8 mouse cellular contexts compared by ENCODE assay signal in genomic region chr7:117380036-117380417, GRCm38 (mm10). TPM values are rescaled to one million over a fixed set of nuclear protein-coding genes. Genes with fewer than 3 reads are reported as not detected.
DNase-seq lines count a peak whose midpoint lies in the region; ATAC-seq and TF ChIP-seq lines count a peak whose summit lies in the region.

No protein-coding gene starts in this region.

- no peak for ATAC-seq in hindbrain, postnatal 0 days
- ATAC-seq in neural tube, embryonic 15.5 days (ENCODE audit: low FRiP score), result no peak

- H3K4me2 ChIP-seq in hindbrain, postnatal 0 days (ENCODE audit: low read depth, low read length), result peak overlapping the region; percentile 83
- H3K4me2 ChIP-seq in neural tube, embryonic 15.5 days, result peak overlapping the region; percentile 86

- 0 out of 2 replicates have a peak overlapping the region, but pooled peaks have one; percentile 29 for H3K27ac ChIP-seq in spleen, adult 2 months (ENCODE audit: insufficient read depth, low read length)
- H3K27ac ChIP-seq in forebrain, embryonic 10.5 days, result peak overlapping the region; percentile 95
- no peak overlapping the region for H3K27ac ChIP-seq in hindbrain, postnatal 0 days
- no peak overlapping the region for H3K27ac ChIP-seq in neural tube, embryonic 15.5 days (replicated peaks)

- DNase-seq in spleen, adult 2 months (ENCODE audit: low read depth in 1 of 2, low spot score in 2 of 2), result no peak
- DNase-seq in spleen, postnatal 4 days (ENCODE audit: low spot score in 2 of 2), result no peak
- peak; percentile 18 for DNase-seq in forebrain, embryonic 10.5 days (ENCODE audit: extremely low spot score, low spot score)
- DNase-seq in hindbrain, postnatal 0 days (ENCODE audit: low spot score), result no peak
- DNase-seq in cerebellum, adult 11 months, result no peak
- DNase-seq in cerebellum, postnatal 14 days, result no peak
- no peak for DNase-seq in yolk sac, embryonic 10.5 days (ENCODE audit: low spot score)

- no peaks in the 10 kb centered on the region for H3K36me3 ChIP-seq in spleen, adult 2 months (ENCODE audit: control insufficient read depth, insufficient read depth, low read length)
- no peaks in the 10 kb centered on the region for H3K36me3 ChIP-seq in forebrain, embryonic 10.5 days (replicated peaks)
- no peaks in the 10 kb centered on the region for H3K36me3 ChIP-seq in hindbrain, postnatal 0 days (ENCODE audit: insufficient read depth, low read length)
- H3K36me3 ChIP-seq in neural tube, embryonic 15.5 days, result no peaks in the 10 kb centered on the region

- no peak for TF ChIP-seq POLR2A in spleen, adult 2 months (IDR thresholded peaks at IDR 0.05; ENCODE audit: low read depth, low read length)

- no peaks in the 10 kb centered on the region for H3K9me3 ChIP-seq in forebrain, embryonic 10.5 days
- H3K9me3 ChIP-seq in hindbrain, postnatal 0 days (ENCODE audit: low read length), result no peaks in the 10 kb centered on the region
- H3K9me3 ChIP-seq in neural tube, embryonic 15.5 days (replicated peaks), result no peaks in the 10 kb centered on the region

- 13% methylated on average over 7 of the region's 7 CpGs for WGBS in spleen, adult 2 months
- 6% methylated on average over 7 of the region's 7 CpGs for WGBS in forebrain, embryonic 10.5 days
- WGBS in hindbrain, postnatal 0 days, result 9% methylated on average over 7 of the region's 7 CpGs
- 6% methylated on average over 7 of the region's 7 CpGs for WGBS in neural tube, embryonic 15.5 days

- H3K9ac ChIP-seq in hindbrain, postnatal 0 days (replicated peaks; ENCODE audit: low read length), result 0 out of 2 replicates have a peak overlapping the region, but pooled peaks have one; percentile 84
- H3K9ac ChIP-seq in neural tube, embryonic 15.5 days (replicated peaks), result peak overlapping the region; percentile 91; the same call in 1 of the 2 replicates

- peaks cover 15% of the 10 kb centered on the region; the same call in 1 of the 2 replicates for H3K4me1 ChIP-seq in spleen, adult 2 months (ENCODE audit: control insufficient read depth, insufficient read depth, insufficient read length)
- peaks cover 57% of the 10 kb centered on the region for H3K4me1 ChIP-seq in forebrain, embryonic 10.5 days
- H3K4me1 ChIP-seq in hindbrain, postnatal 0 days (ENCODE audit: insufficient read depth, low read length), result peaks cover 5% of the 10 kb centered on the region; the same call in 1 of the 2 replicates
- peaks cover 41% of the 10 kb centered on the region for H3K4me1 ChIP-seq in neural tube, embryonic 15.5 days

- peak overlapping the region; percentile 80 for H3K4me3 ChIP-seq in spleen, adult 2 months (ENCODE audit: extremely low read depth, insufficient read depth, insufficient read length)
- H3K4me3 ChIP-seq in forebrain, embryonic 10.5 days, result peak overlapping the region; percentile 94
- H3K4me3 ChIP-seq in hindbrain, postnatal 0 days (ENCODE audit: low read length), result peak overlapping the region; percentile 86
- H3K4me3 ChIP-seq in neural tube, embryonic 15.5 days (replicated peaks), result peak overlapping the region; percentile 83

- TF ChIP-seq CTCF in spleen, adult 2 months (IDR thresholded peaks at IDR 0.05; ENCODE audit: extremely low read depth, insufficient read depth, insufficient read length, insufficient replicate concordance), result no peak
- TF ChIP-seq CTCF in hindbrain, postnatal 0 days (IDR thresholded peaks at IDR 0.05; ENCODE audit: low read depth), result no peak

- no peaks in the 10 kb centered on the region for H3K27me3 ChIP-seq in spleen, adult 2 months (ENCODE audit: control insufficient read depth, insufficient read depth, low read length)
- peaks cover 37% of the 10 kb centered on the region for H3K27me3 ChIP-seq in forebrain, embryonic 10.5 days (ENCODE audit: poor library complexity, severe bottlenecking)
- 0 out of 2 replicates have a peak, but pooled peaks cover 4% of the 10 kb centered on the region for H3K27me3 ChIP-seq in hindbrain, postnatal 0 days (ENCODE audit: insufficient read depth, low read length)
- peaks cover 10% of the 10 kb centered on the region; the same call in 1 of the 2 replicates for H3K27me3 ChIP-seq in neural tube, embryonic 15.5 days (replicated peaks)

RNA-seq across cellular contexts. Expression of gene Xylt1, which starts 0.8 kb away (rescaled TPM):
- 7.8 and 8.6 TPM in 2 replicates for polyA plus RNA-seq in spleen, adult 2 months (2012; rRNA removed)
- 1.7 and 2.3 TPM in 2 replicates for polyA plus RNA-seq in forebrain, embryonic 10.5 days (2016; fragmentation: Nextera tagmentation; extraction: Ambion mirVana)
- total RNA-seq in hindbrain, postnatal 0 days (2014; rRNA removed), result 16.6 and 26.1 TPM in 2 replicates
- 2.9 and 3.0 TPM in 2 replicates for polyA plus RNA-seq in hindbrain, postnatal 0 days (2015; fragmentation: Nextera tagmentation; extraction: Ambion mirVana)
- 2.1 and 2.3 TPM in 2 replicates for polyA plus RNA-seq in neural tube, embryonic 15.5 days (2015; fragmentation: Nextera tagmentation; extraction: Ambion mirVana)

Comparison
In these comparisons a context has a peak if more than half of its experiments do, and no peak if none do; other contexts are left out.
1. H3K27ac ChIP-seq: peak in spleen, adult 2 months (single experiment) and forebrain, embryonic 10.5 days (single experiment); none in hindbrain, postnatal 0 days (single experiment) and neural tube, embryonic 15.5 days (single experiment).
2. Peak in every context shown above with its lines, with median percentiles within 50 percentile points of each other: H3K4me3 ChIP-seq.